Mouse (Mus musculus) cerebellum, postnatal 4 days (tissue): ENCODE results near the gene Zbtb16.

Experiments used
- DNase-seq, 2 experiments: peaks; one replicate each; pipeline ENCODE4 v3.0.0; 2022; ENCODE audit warnings: low spot score in 2 of 2, mixed read lengths in 1 of 2

Gene Zbtb16

GRCm38 (mm10) chr9:48768965-48769364 is 67.1 kb downstream of the Zbtb16 start:
- DNase-seq: no peak

- no peak for DNase-seq
Observed at GRCm38 (mm10) chr9:48767666-48768432, 68.2 kb downstream of the Zbtb16 start.

GRCm38 (mm10) chr9:48765927-48766326 is 70.1 kb downstream of the Zbtb16 start:
- DNase-seq: no peak

- DNase-seq: no peak
Observed at GRCm38 (mm10) chr9:48764311-48764710, 71.7 kb downstream of the Zbtb16 start.

- DNase-seq: no peak
Observed at GRCm38 (mm10) chr9:48761732-48762637, 74.0 kb downstream of the Zbtb16 start.

GRCm38 (mm10) chr9:48761175-48761556 is 74.9 kb downstream of the Zbtb16 start:
- DNase-seq: no peak

- DNase-seq: peak; percentile 33 to 74
Observed at GRCm38 (mm10) chr9:48760449-48761174, 75.4 kb downstream of the Zbtb16 start.

GRCm38 (mm10) chr9:48759098-48759497 is 76.9 kb downstream of the Zbtb16 start:
- DNase-seq: no peak

GRCm38 (mm10) chr9:48757650-48758580 is 78.1 kb downstream of the Zbtb16 start:
- DNase-seq: no peak

- peak in 1 of 2 experiments; percentile 42 for DNase-seq
Observed at GRCm38 (mm10) chr9:48756261-48756812, 79.7 kb downstream of the Zbtb16 start.

- no peak for DNase-seq
Observed at GRCm38 (mm10) chr9:48755438-48756070, 80.5 kb downstream of the Zbtb16 start.

GRCm38 (mm10) chr9:48754418-48754817 is 81.6 kb downstream of the Zbtb16 start:
- DNase-seq: no peak

- DNase-seq: no peak
Observed at GRCm38 (mm10) chr9:48753881-48754280, 82.1 kb downstream of the Zbtb16 start.

GRCm38 (mm10) chr9:48751900-48752299 is 84.1 kb downstream of the Zbtb16 start:
- no peak for DNase-seq

GRCm38 (mm10) chr9:48749666-48750065 is 86.4 kb downstream of the Zbtb16 start:
- no peak for DNase-seq

GRCm38 (mm10) chr9:48749168-48749567 is 86.9 kb downstream of the Zbtb16 start:
- no peak for DNase-seq

- DNase-seq: no peak
Observed at GRCm38 (mm10) chr9:48748761-48749160, 87.3 kb downstream of the Zbtb16 start.

GRCm38 (mm10) chr9:48748216-48748615 is 87.8 kb downstream of the Zbtb16 start:
- no peak for DNase-seq

- DNase-seq: no peak
Observed at GRCm38 (mm10) chr9:48746506-48746905, 89.5 kb downstream of the Zbtb16 start.
